Mouse (Mus musculus) hindbrain, embryonic 11.5 days (tissue): ENCODE results near the gene Tmem63a. TPM values are rescaled to one million over a fixed set of nuclear protein-coding genes. Genes with fewer than 3 reads are reported as not detected.

Experiments used
- ATAC-seq: fragments of 200-750 bp; cut with Nextera tagmentation; 2 replicates; pipeline ENCODE4 v1.8.0; 2017; ENCODE audit warnings: mild to moderate bottlenecking, moderate TSS enrichment, moderate library complexity; ENCODE audit not compliant: low FRiP score
- DNase-seq: peaks from one replicate; pipeline ENCODE4 v3.0.0-alpha.2; 2015; ENCODE audit warnings: low spot score
- H3K27ac ChIP-seq: fragments of 300-500 bp; sonication (generic); 2 replicates; pipeline ENCODE4 v1.5.1; 2014; ENCODE audit warnings: mild to moderate bottlenecking, low read depth, low read length
- H3K27me3 ChIP-seq: fragments of 300-500 bp; sonication (generic); 2 replicates; pipeline ENCODE4 v1.6.1; 2014; ENCODE audit warnings: mild to moderate bottlenecking, low read length, moderate library complexity, mixed read lengths; ENCODE audit not compliant: control insufficient read depth, insufficient read depth
- H3K36me3 ChIP-seq: fragments of 300-500 bp; sonication (generic); 2 replicates; pipeline ENCODE4 v1.6.1; 2014; ENCODE audit warnings: mild to moderate bottlenecking, low read length, moderate library complexity, mixed read lengths; ENCODE audit not compliant: control insufficient read depth, insufficient read depth
- H3K4me1 ChIP-seq: fragments of 300-500 bp; sonication (generic); replicated peaks from 2 replicates; pipeline ENCODE4 v1.6.1; 2014; ENCODE audit warnings: low read length, mixed read lengths; ENCODE audit not compliant: control insufficient read depth, insufficient read depth
- H3K4me2 ChIP-seq: fragments of 300-500 bp; sonication (generic); replicated peaks from 2 replicates; pipeline ENCODE4 v1.6.1; 2014; ENCODE audit warnings: mild to moderate bottlenecking, low read depth, low read length
- H3K4me3 ChIP-seq: fragments of 300-500 bp; sonication (generic); 2 replicates; pipeline ENCODE4 v1.5.1; 2014; ENCODE audit warnings: low read depth, low read length
- H3K9ac ChIP-seq: fragments of 300-500 bp; sonication (generic); 2 replicates; pipeline ENCODE4 v1.6.1; 2014; ENCODE audit warnings: low read depth, low read length
- H3K9me3 ChIP-seq: fragments of 300-500 bp; sonication (generic); 2 replicates; pipeline ENCODE4 v1.6.1; 2016; ENCODE audit warnings: low read length; ENCODE audit not compliant: control insufficient read depth
- WGBS: fragments of 180-500 bp; shearing (Covaris S2); extraction: QIAGEN DNeasy Blood & Tissue Kit; methylation state at CpG from one replicate; pipeline ENCODE4 v1.1.7; 2014; 5-methylcytosine and 5-hydroxymethylcytosine counted together
- polyA plus RNA-seq: library from polyadenylated mRNA; unstranded; fragments of >200 nt; fragmentation: Nextera tagmentation; extraction: Ambion mirVana; gene quantifications from 2 replicates; pipeline ENCODE4 v1.2.1, GENCODE M21; 2014

The Tmem63a gene
- polyA plus RNA-seq, 1 experiment from 2014 or later, result 3.0 TPM

- H3K9ac ChIP-seq, result no peak overlapping the region
- DNase-seq (peak; percentile 64), ATAC-seq (no peak)
- no peaks in the 10 kb centered on the region for H3K9me3 ChIP-seq
- peaks cover 4% of the 10 kb centered on the region; the same call in 1 of the 2 replicates for H3K27me3 ChIP-seq
- no peak overlapping the region for H3K27ac ChIP-seq
- H3K4me1 ChIP-seq, result no peaks in the 10 kb centered on the region
- WGBS, result 20% methylated on average over 1 of the region's 1 CpGs
- no peak overlapping the region for H3K4me3 ChIP-seq
- H3K4me2 ChIP-seq, result no peak overlapping the region
- no peaks in the 10 kb centered on the region for H3K36me3 ChIP-seq
These were observed 80.1 kb downstream of the Tmem63a start for GRCm38 (mm10) chr1:181022265-181022664.

Other genes starting within 250 kb of the Tmem63a start
- 0.13 TPM in 1 of 2 replicates, not detected in the other for gene Mixl1, start 245.3 kb upstream of the Tmem63a start, polyA plus RNA-seq
- gene Acbd3, start 216.3 kb upstream of the Tmem63a start, polyA plus RNA-seq, result 24.8 and 27.7 TPM in 2 replicates
- 3,542 and 3,682 TPM in 2 replicates for gene H3f3a, start 128.4 kb upstream of the Tmem63a start, polyA plus RNA-seq
- gene Sde2, start 91.2 kb upstream of the Tmem63a start, polyA plus RNA-seq, result 33.8 and 34.7 TPM in 2 replicates
- gene Lefty2, start 49.2 kb upstream of the Tmem63a start, polyA plus RNA-seq, result not detected in 2 replicates
- gene Pycr2, start 38.1 kb upstream of the Tmem63a start, polyA plus RNA-seq, result 81.2 and 88.5 TPM in 2 replicates
- gene Lefty1, start 7.3 kb upstream of the Tmem63a start, polyA plus RNA-seq, result 0.39 and 0.90 TPM in 2 replicates
- gene Ephx1, start 78.6 kb downstream of the Tmem63a start, polyA plus RNA-seq, result 1.5 and 2.2 TPM in 2 replicates
- not detected in 2 replicates for gene 9130409I23Rik, start 108.9 kb downstream of the Tmem63a start, polyA plus RNA-seq
- gene Nvl, start 201.9 kb downstream of the Tmem63a start, polyA plus RNA-seq, result 37.9 and 38.5 TPM in 2 replicates
- 87.9 and 91.1 TPM in 2 replicates for gene Cnih4, start 202.3 kb downstream of the Tmem63a start, polyA plus RNA-seq